Mouse (Mus musculus): ENCODE results near the gene Snapc2.

The Snapc2 gene

GRCm38 (mm10) chr8:4252934-4253841 lies at the start of gene Snapc2:
Gene Snapc2, plus strand, starts transcription at chr8:4253080.
- peak; percentile 91 for DNase-seq

- DNase-seq = no peak
These were observed 47.4 kb upstream of the Snapc2 start for GRCm38 (mm10) chr8:4205246-4206123.

GRCm38 (mm10) chr8:4206182-4207015 lies 46.5 kb upstream of the Snapc2 start:
- no peak for DNase-seq

- DNase-seq = no peak
These were observed 45.9 kb upstream of the Snapc2 start for GRCm38 (mm10) chr8:4207016-4207350.

GRCm38 (mm10) chr8:4211097-4211496 lies 41.8 kb upstream of the Snapc2 start:
- no peak for DNase-seq

GRCm38 (mm10) chr8:4212809-4213209 lies 40.1 kb upstream of the Snapc2 start:
- DNase-seq = no peak

GRCm38 (mm10) chr8:4213210-4214005 lies 39.5 kb upstream of the Snapc2 start:
- no peak for DNase-seq

- no peak for DNase-seq
These were observed 38.6 kb upstream of the Snapc2 start for GRCm38 (mm10) chr8:4214006-4214980.

GRCm38 (mm10) chr8:4216296-4216695 lies 36.6 kb upstream of the Snapc2 start:
- DNase-seq = no peak

- DNase-seq = peak; percentile 71
These were observed 35.9 kb upstream of the Snapc2 start, which contains the start of gene Prr36 for GRCm38 (mm10) chr8:4216791-4217621. Gene Prr36, minus strand, starts transcription at chr8:4217459.

- no peak for DNase-seq
These were observed 33.3 kb upstream of the Snapc2 start for GRCm38 (mm10) chr8:4219617-4220016.

GRCm38 (mm10) chr8:4222059-4222458 lies 30.8 kb upstream of the Snapc2 start:
- DNase-seq = no peak

- DNase-seq = no peak
These were observed 26.6 kb upstream of the Snapc2 start for GRCm38 (mm10) chr8:4226323-4226722.

- no peak for DNase-seq
These were observed 26.0 kb upstream of the Snapc2 start, which contains the start of gene Lrrc8e for GRCm38 (mm10) chr8:4226739-4227347. Gene Lrrc8e, plus strand, starts transcription at chr8:4226827.

- no peak for DNase-seq
These were observed 25.0 kb upstream of the Snapc2 start for GRCm38 (mm10) chr8:4227919-4228318.

- DNase-seq = no peak
These were observed 23.1 kb upstream of the Snapc2 start for GRCm38 (mm10) chr8:4229784-4230183.

- no peak for DNase-seq
These were observed 22.1 kb upstream of the Snapc2 start for GRCm38 (mm10) chr8:4230612-4231351.

- no peak for DNase-seq
These were observed 15.0 kb upstream of the Snapc2 start for GRCm38 (mm10) chr8:4237814-4238433.
